Mouse (Mus musculus) olfactory bulb, adult 2 months (tissue): ENCODE measurements around the gene Snai3. TPM values are rescaled to one million over a fixed set of nuclear protein-coding genes. Genes with fewer than 3 reads are reported as not detected.

Source experiments
- H3K27ac ChIP-seq: fragments of 200-500 bp; 2 replicates; pipeline ENCODE4 v1.5.1; 2012; ENCODE audit warnings: low read depth, low read length; ENCODE audit not compliant: insufficient read depth
- H3K4me1 ChIP-seq: fragments of 200-500 bp; 2 replicates; pipeline ENCODE4 v1.6.1; 2012; ENCODE audit warnings: low read length; ENCODE audit not compliant: control insufficient read depth, insufficient read depth
- H3K4me3 ChIP-seq: fragments of 200-500 bp; 2 replicates; pipeline ENCODE4 v1.5.1; 2012; ENCODE audit warnings: mild to moderate bottlenecking, low read depth, low read length, moderate library complexity; ENCODE audit not compliant: insufficient read depth
- CTCF ChIP-seq: fragments of 200-500 bp; IDR thresholded peaks from 2 replicates; pipeline ENCODE4 v1.5.1; 2012; ENCODE audit warnings: low read depth, mild to moderate bottlenecking, low read length, moderate library complexity; ENCODE audit not compliant: insufficient read depth
- POLR2A ChIP-seq: fragments of 200-500 bp; IDR thresholded peaks from 2 replicates; pipeline ENCODE4 v1.6.1; 2012; ENCODE audit warnings: mild to moderate bottlenecking, low read depth, low read length, moderate library complexity; ENCODE audit not compliant: insufficient read depth
- WGBS: fragments of 180-500 bp; shearing (Covaris S2); methylation state at CpG from one replicate; pipeline ENCODE4 v1.1.7; 2018; 5-methylcytosine and 5-hydroxymethylcytosine counted together
- polyA plus RNA-seq: library from polyadenylated mRNA; stranded (reverse); fragments of >200 nt; gene quantifications from 2 replicates; pipeline ENCODE4 v1.2.4, GENCODE M21; 2012; ENCODE audit warnings: low replicate concordance; ENCODE audit not compliant: missing spikeins, insufficient read depth, insufficient read length

Snai3 gene
- polyA plus RNA-seq, 1 experiment: not detected

DNA sequence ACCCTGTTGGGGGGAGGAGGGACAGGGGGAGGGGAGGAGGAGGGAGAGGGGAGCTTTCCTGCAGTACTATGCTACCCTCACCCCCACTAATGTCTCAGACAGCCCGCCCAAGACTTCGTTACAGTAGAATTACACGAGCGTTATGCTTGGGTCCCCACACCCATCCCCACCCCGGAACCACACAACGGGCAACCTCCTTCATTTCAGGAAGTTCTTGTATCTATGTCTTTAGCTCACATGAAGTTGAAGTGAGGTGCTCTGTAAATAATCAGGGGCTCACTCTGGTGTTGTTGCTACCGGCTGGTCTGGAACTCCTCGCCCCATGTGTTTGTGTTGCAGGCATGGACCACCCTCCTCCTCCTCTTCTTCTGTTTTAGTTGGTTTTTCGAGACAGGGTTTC, 32.4 kb downstream of the Snai3 start:
- no peak overlapping the region for H3K4me3 ChIP-seq
- 87% methylated on average over 9 of the region's 9 CpGs for WGBS
- H3K27ac ChIP-seq: no peak overlapping the region
- no peak for TF ChIP-seq POLR2A
- TF ChIP-seq CTCF: no peak
- peaks cover 9% of the 10 kb centered on the region for H3K4me1 ChIP-seq

DNA sequence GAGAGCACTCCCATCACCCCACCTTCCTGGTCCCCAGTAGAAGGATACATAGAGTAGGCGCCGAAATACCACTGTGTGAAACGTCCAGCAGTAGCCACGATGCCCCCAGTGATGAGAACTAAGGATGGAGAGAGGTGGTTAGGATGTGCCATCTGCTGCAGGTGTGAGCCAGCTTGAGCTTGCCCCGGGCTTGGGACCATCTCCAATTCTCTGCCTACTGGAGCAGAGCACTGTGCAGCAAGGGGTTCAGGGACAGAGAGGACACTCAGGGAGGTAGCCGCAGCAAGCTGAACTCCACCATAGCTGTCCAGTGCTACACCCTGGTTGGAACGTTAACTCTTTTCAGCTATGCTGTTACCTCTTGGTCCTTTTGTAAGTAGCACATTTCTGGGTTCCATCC, 32.9 kb downstream of the Snai3 start:
- H3K4me3 ChIP-seq: no peak overlapping the region
- TF ChIP-seq CTCF: no peak
- TF ChIP-seq POLR2A: no peak
- H3K4me1 ChIP-seq: peaks cover 5% of the 10 kb centered on the region
- H3K27ac ChIP-seq: no peak overlapping the region
- WGBS: 86% methylated on average over 7 of the region's 7 CpGs

DNA sequence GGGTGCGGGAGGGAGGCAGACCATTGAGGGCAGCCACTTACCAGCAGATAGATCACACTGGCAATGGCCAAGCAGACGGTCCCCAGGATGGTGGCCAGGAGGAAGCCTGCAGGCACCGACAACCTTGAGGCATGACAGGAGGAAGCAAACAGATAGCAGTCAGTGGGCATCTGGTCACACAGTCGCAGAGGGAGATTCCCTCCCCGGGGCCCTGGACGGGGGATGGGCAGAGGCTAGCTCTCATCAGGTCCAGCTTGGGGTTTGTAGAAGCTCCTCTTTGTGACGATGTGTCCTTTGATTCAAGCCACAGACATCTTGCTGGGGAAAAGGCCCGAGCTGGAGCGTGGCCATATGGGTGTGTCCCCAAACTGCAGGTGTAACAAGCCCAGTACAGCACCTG, 34.4 kb downstream of the Snai3 start:
- no peaks in the 10 kb centered on the region for H3K4me1 ChIP-seq
- 86% methylated on average over 9 of the region's 9 CpGs for WGBS
- H3K27ac ChIP-seq: no peak overlapping the region
- H3K4me3 ChIP-seq: no peak overlapping the region
- no peak for TF ChIP-seq CTCF

DNA sequence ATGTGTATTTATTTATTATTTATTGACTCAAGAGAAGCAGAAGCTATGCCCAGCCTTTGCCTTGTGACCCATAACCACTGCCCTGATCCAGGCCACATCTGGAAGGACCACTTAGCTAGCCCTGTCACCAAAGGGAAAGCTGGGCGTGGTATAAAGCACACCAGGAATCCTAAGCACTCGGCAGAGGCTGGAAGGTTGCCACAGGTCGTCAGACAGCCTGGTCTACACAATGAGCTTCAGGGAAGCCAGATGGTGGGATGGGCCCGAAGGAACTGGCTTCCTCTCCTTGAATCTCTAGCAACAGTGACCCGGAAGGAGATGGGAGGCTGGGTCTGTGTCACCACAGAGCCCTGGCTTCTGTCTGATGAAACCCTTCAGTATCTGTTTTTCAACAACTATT, 36.9 kb downstream of the Snai3 start:
- TF ChIP-seq POLR2A (no peak), CTCF (no peak)
- Histone ChIP-seq H3K27ac (no peak overlapping the region), H3K4me1 (peaks cover 7% of the 10 kb centered on the region), H3K4me3 (no peak overlapping the region)
- 40% methylated on average over 5 of the region's 5 CpGs for WGBS

DNA sequence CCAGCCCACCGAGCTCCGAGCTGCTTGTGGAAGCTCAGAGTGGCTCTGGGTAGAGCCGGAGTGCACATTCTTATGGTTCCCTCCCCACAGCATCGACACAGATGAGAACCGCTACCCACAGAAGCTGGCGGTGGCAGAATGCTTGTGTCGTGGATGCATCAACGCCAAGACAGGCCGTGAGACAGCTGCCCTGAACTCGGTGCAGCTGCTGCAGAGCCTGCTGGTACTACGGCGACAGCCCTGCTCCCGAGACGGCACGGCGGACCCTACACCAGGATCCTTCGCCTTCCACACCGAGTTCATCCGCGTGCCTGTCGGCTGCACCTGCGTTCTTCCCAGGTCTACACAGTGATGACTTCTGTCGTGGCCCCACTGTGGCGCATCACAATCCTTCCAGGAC, 37.3 kb downstream of the Snai3 start:
- Histone ChIP-seq H3K4me3 (no peak overlapping the region), H3K4me1 (peaks cover 7% of the 10 kb centered on the region), H3K27ac (no peak overlapping the region)
- WGBS: 92% methylated on average over 24 of the region's 24 CpGs
- TF ChIP-seq POLR2A (no peak), CTCF (no peak)

DNA sequence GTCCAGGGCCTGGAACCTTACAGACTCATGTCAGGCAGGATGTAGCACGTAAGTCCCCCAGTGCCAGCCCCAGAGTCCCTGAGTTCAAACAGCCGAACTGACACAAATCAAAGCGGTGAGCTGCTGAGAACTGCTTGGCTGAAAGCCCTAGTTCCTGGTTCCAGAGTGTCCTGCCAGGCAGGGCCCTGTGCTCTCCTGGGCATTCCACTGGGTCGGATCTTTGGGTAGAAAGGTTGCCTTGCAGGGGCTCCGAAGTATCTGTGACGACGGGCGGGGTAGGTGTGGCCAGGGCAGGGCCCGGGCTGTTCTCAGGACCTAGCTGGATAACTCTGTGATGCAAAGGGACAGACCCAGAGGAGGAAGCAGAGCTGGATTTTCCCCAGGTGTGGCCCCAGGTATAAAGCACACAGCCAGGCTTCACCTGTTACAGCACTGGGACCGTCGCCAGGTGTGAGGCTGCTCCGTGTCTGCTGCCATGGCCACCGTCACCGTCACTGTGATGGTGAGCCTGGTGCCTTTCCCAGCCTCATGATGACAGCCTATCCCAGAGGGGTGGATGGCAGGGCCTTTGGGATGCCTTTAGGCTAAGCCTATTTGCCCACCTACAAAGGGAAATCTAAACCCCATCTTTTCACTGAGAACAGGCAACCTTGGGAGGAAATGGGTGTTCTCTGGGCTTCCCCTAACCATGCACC, 39.0 kb downstream of the Snai3 start, which contains the start of gene Il17c:
Gene Il17c, plus strand, starts transcription at position 645 of the 695 bp plus-strand sequence.
- Histone ChIP-seq H3K4me1 (peaks cover 7% of the 10 kb centered on the region), H3K27ac (no peak within 1 kb of the TSS), H3K4me3 (no peak within 1 kb of the TSS)
- 83% methylated on average over 14 of the region's 14 CpGs for WGBS
- TF ChIP-seq POLR2A (no peak), CTCF (no peak)

DNA sequence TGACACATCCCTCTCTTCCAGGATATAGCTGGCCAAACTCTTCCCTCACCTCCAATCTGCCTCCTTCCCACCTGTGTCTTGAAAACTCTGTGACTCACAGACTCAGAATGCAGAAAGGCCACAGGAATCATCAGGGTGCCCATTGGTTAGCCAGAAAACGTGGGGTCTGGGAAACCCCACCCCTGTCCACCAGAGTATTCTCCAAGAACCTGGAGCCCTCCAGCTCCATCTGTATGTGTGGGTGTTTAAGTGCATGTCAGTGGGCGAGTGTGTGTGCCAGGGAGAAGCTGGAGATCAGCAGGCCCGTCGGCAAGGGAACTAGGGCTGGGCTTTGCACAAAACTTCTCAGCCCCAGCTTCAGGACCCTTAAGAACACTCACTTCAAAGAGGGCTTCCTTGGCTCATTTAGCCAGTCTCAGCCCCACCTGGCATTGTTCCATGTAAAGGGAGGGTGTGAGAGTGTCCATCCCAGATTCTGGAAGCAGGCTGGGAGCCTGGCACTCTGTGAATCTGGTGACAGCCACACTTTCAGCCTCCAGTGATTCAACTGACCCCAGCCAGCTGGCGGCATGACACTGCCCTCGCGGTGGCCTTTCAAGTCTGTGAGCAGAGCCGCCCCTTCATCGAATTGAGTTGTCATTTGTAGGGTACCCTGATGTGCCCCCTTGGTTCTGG, 40.5 kb downstream of the Snai3 start:
- Histone ChIP-seq H3K27ac (no peak overlapping the region), H3K4me1 (peaks cover 7% of the 10 kb centered on the region), H3K4me3 (no peak overlapping the region)
- TF ChIP-seq CTCF: no peak
- no peak for TF ChIP-seq POLR2A
- WGBS: 38% methylated on average over 9 of the region's 9 CpGs

DNA sequence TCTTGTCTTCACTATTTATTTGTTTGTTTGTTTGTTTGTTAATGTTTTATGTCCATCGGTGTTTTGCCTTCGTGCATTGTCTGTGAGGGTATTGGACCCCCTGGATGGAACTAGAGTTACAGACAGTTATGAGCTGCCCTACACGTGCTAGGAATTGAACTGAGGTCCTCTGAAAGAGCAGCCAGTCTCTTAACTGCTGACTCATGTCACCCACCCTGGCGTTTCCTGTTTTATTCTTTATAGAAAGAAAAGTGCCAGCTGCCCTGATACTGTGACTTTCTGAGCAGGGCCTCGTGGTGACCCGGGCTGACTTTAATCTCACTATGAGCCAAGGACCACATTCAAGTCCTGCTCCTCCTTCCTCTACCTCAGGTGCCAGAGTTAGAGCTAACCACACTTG, 45.0 kb downstream of the Snai3 start:
- Histone ChIP-seq H3K4me1 (peaks cover 7% of the 10 kb centered on the region), H3K4me3 (no peak overlapping the region), H3K27ac (no peak overlapping the region)
- WGBS: 86% methylated on average over 6 of the region's 6 CpGs
- no peak for TF ChIP-seq POLR2A
- no peak for TF ChIP-seq CTCF

DNA sequence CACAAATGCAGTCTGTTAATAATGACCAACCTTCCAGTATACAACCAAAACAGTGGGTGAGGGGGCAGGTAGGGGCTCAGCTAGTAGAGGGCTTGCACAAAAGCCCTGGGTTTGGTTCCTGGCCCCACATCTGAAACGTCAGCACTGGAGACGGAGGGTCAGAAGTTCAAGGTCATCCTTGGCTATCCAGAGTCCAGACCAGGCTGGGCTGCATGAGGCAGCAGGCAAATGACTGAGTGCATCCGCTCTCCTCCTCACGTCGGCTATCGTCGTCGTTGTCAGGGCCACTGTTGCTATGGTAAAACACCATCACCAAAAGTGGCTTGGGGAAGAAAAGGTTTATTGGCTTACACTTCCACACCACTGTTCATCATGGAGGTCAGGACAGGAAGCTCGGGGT, 46.2 kb downstream of the Snai3 start:
- WGBS: 87% methylated on average over 9 of the region's 9 CpGs
- TF ChIP-seq POLR2A: no peak
- no peak for TF ChIP-seq CTCF
- no peak overlapping the region for H3K27ac ChIP-seq
- no peaks in the 10 kb centered on the region for H3K4me1 ChIP-seq
- H3K4me3 ChIP-seq: no peak overlapping the region
